Mouse (Mus musculus) midbrain, embryonic 14.5 days (tissue): ENCODE measurements at regions not wholly inside any gene's neighbourhood (a gene's known extent, or its start where the extent isn't known, plus 50 kb on each side); places are given as distances from the start of the nearest gene placed in this dataset.
A peak's percentile ranks its signal among the peaks of the same experiment; 100 is the strongest.

Source experiments
- ATAC-seq: fragments of 200-750 bp; cut with Nextera tagmentation; 2 replicates; pipeline ENCODE4 v1.8.0; 2017; ENCODE audit warnings: moderate number of reproducible peaks, moderate library complexity; ENCODE audit not compliant: low FRiP score, low TSS enrichment
- DNase-seq: peaks from one replicate; pipeline ENCODE4 v3.0.0-alpha.2; 2015
- H3K27ac ChIP-seq: fragments of 300-500 bp; sonication (generic); replicated peaks from 2 replicates; pipeline ENCODE4 v1.5.1; 2014; ENCODE audit warnings: mild to moderate bottlenecking, low read depth, low read length, moderate library complexity
- H3K27me3 ChIP-seq: fragments of 300-500 bp; sonication (generic); 2 replicates; pipeline ENCODE4 v1.6.1; 2014; ENCODE audit warnings: low read length, control low read depth, mixed read lengths; ENCODE audit not compliant: control insufficient read depth, insufficient read depth
- H3K36me3 ChIP-seq: fragments of 300-500 bp; sonication (generic); 2 replicates; pipeline ENCODE4 v1.6.1; 2014; ENCODE audit warnings: low read length, control low read depth; ENCODE audit not compliant: control insufficient read depth, insufficient read depth
- H3K4me1 ChIP-seq: fragments of 300-500 bp; sonication (generic); 2 replicates; pipeline ENCODE4 v1.6.1; 2014; ENCODE audit warnings: mild to moderate bottlenecking, antibody characterized with exemption, low read length, control low read depth; ENCODE audit not compliant: control insufficient read depth, insufficient read depth
- H3K4me2 ChIP-seq: fragments of 300-500 bp; sonication (generic); 2 replicates; pipeline ENCODE4 v1.6.1; 2014; ENCODE audit warnings: mild to moderate bottlenecking, low read length, moderate library complexity
- H3K4me3 ChIP-seq: fragments of 300-500 bp; sonication (generic); replicated peaks from 2 replicates; pipeline ENCODE4 v1.5.1; 2014; ENCODE audit warnings: low read depth, low read length
- H3K9ac ChIP-seq: fragments of 300-500 bp; sonication (generic); replicated peaks from 2 replicates; pipeline ENCODE4 v1.6.1; 2014; ENCODE audit warnings: mild to moderate bottlenecking, low read length, moderate library complexity
- H3K9me3 ChIP-seq: fragments of 300-500 bp; sonication (generic); 2 replicates; pipeline ENCODE4 v1.6.1; 2016; ENCODE audit warnings: low read length, control low read depth, mixed read lengths; ENCODE audit not compliant: control insufficient read depth
- WGBS: fragments of 180-500 bp; shearing (Covaris S2); extraction: QIAGEN DNeasy Blood & Tissue Kit; methylation state at CpG from one replicate; pipeline ENCODE4 v1.1.7; 2014; 5-methylcytosine and 5-hydroxymethylcytosine counted together

GRCm38 (mm10) chr9:84555237-84555636 is 630.3 kb downstream of the Bckdhb start:
- DNase-seq (no peak), ATAC-seq (no peak)
- Histone ChIP-seq H3K4me2 (no peak overlapping the region), H3K36me3 (no peaks in the 10 kb centered on the region), H3K27me3 (no peaks in the 10 kb centered on the region), H3K4me3 (no peak overlapping the region), H3K4me1 (no peaks in the 10 kb centered on the region), H3K9ac (no peak overlapping the region), H3K27ac (no peak overlapping the region), H3K9me3 (no peaks in the 10 kb centered on the region)
- WGBS = 35% methylated on average over 2 of the region's 2 CpGs

- Histone ChIP-seq H3K9me3 (no peaks in the 10 kb centered on the region), H3K4me2 (0 out of 2 replicates have a peak overlapping the region, but pooled peaks have one; percentile 3), H3K4me3 (no peak overlapping the region), H3K36me3 (no peaks in the 10 kb centered on the region), H3K27ac (no peak overlapping the region), H3K9ac (no peak overlapping the region), H3K4me1 (no peaks in the 10 kb centered on the region), H3K27me3 (no peaks in the 10 kb centered on the region)
- 53% methylated on average over 11 of the region's 11 CpGs for WGBS
- ATAC-seq (no peak), DNase-seq (peak; percentile 28)
Observed at GRCm38 (mm10) chr9:84556261-84556844, 631.4 kb downstream of the Bckdhb start.

- Histone ChIP-seq H3K4me3 (no peak overlapping the region), H3K9ac (no peak overlapping the region), H3K36me3 (no peaks in the 10 kb centered on the region), H3K27ac (no peak overlapping the region), H3K4me2 (no peak overlapping the region), H3K27me3 (no peaks in the 10 kb centered on the region), H3K9me3 (no peaks in the 10 kb centered on the region), H3K4me1 (no peaks in the 10 kb centered on the region)
- WGBS = 94% methylated on average over 1 of the region's 1 CpGs
- DNase-seq (no peak), ATAC-seq (no peak)
Observed at GRCm38 (mm10) chr9:84558346-84558745, 633.4 kb downstream of the Bckdhb start.

GRCm38 (mm10) chr9:84569533-84569932 is 644.6 kb downstream of the Bckdhb start:
- Histone ChIP-seq H3K4me1 (no peaks in the 10 kb centered on the region), H3K9ac (no peak overlapping the region), H3K4me2 (no peak overlapping the region), H3K36me3 (no peaks in the 10 kb centered on the region), H3K9me3 (no peaks in the 10 kb centered on the region), H3K4me3 (no peak overlapping the region), H3K27me3 (no peaks in the 10 kb centered on the region), H3K27ac (no peak overlapping the region)
- DNase-seq = no peak
- ATAC-seq = no peak
- 84% methylated on average over 3 of the region's 3 CpGs for WGBS

GRCm38 (mm10) chr9:84577781-84578180 is 652.8 kb downstream of the Bckdhb start:
- Histone ChIP-seq H3K9ac (no peak overlapping the region), H3K4me2 (no peak overlapping the region), H3K27me3 (no peaks in the 10 kb centered on the region), H3K4me3 (no peak overlapping the region), H3K36me3 (no peaks in the 10 kb centered on the region), H3K4me1 (no peaks in the 10 kb centered on the region), H3K27ac (no peak overlapping the region), H3K9me3 (no peaks in the 10 kb centered on the region)
- DNase-seq (no peak), ATAC-seq (no peak)
- 91% methylated on average over 5 of the region's 5 CpGs for WGBS

- H3K27ac ChIP-seq = no peak overlapping the region
- no peaks in the 10 kb centered on the region for H3K4me1 ChIP-seq
- H3K27me3 ChIP-seq = no peaks in the 10 kb centered on the region
- no peak overlapping the region for H3K9ac ChIP-seq
- no peak overlapping the region for H3K4me3 ChIP-seq
- DNase-seq (no peak), ATAC-seq (no peak)
- no peak overlapping the region for H3K4me2 ChIP-seq
- H3K9me3 ChIP-seq = no peaks in the 10 kb centered on the region
- no peaks in the 10 kb centered on the region for H3K36me3 ChIP-seq
- 89% methylated on average over 4 of the region's 4 CpGs for WGBS
Observed at GRCm38 (mm10) chr9:84587791-84588190, 662.8 kb downstream of the Bckdhb start.

GRCm38 (mm10) chr9:84594724-84595123 is 669.8 kb downstream of the Bckdhb start:
- no peak overlapping the region for H3K9ac ChIP-seq
- 93% methylated on average over 2 of the region's 2 CpGs for WGBS
- no peak for ATAC-seq

More at GRCm38 (mm10) chr9:84594724-84595123, 669.8 kb downstream of the Bckdhb start:
- no peak overlapping the region for H3K4me2 ChIP-seq
- DNase-seq = no peak
- no peaks in the 10 kb centered on the region for H3K9me3 ChIP-seq
- no peak overlapping the region for H3K27ac ChIP-seq
- no peaks in the 10 kb centered on the region for H3K27me3 ChIP-seq
- H3K4me3 ChIP-seq = no peak overlapping the region
- H3K4me1 ChIP-seq = no peaks in the 10 kb centered on the region
- H3K36me3 ChIP-seq = no peaks in the 10 kb centered on the region
